Mouse (Mus musculus) bone marrow, adult 2 months (tissue): ENCODE data around the gene Hdac10. TPM values are rescaled to one million over a fixed set of nuclear protein-coding genes. Genes with fewer than 3 reads are reported as not detected.

ENCODE experiments used
- H3K27ac ChIP-seq: fragments of 200-500 bp; 2 replicates; pipeline ENCODE4 v1.5.1; 2012; ENCODE audit warnings: low read depth, mild to moderate bottlenecking, control low read depth, inconsistent platforms, low read length; ENCODE audit not compliant: control insufficient read depth, poor library complexity, insufficient read depth
- H3K4me1 ChIP-seq: fragments of 200-500 bp; 2 replicates; pipeline ENCODE4 v1.6.1; 2011; ENCODE audit warnings: low read length; ENCODE audit not compliant: control insufficient read depth, insufficient read depth
- H3K4me3 ChIP-seq: fragments of 200-500 bp; replicated peaks from 2 replicates; pipeline ENCODE3; 2011; ENCODE audit warnings: mild to moderate bottlenecking, low read depth, low read length, control low read depth; ENCODE audit not compliant: control insufficient read depth
- CTCF ChIP-seq: fragments of 200-500 bp; IDR thresholded peaks from 2 replicates; pipeline ENCODE4 v1.5.1; 2011; ENCODE audit warnings: low read length, control low read depth; ENCODE audit not compliant: control insufficient read depth, insufficient read depth
- POLR2A ChIP-seq: fragments of 200-500 bp; IDR thresholded peaks from 2 replicates; pipeline ENCODE4 v1.6.1; 2011; ENCODE audit warnings: low read depth, mild to moderate bottlenecking, control low read depth, low read length, borderline replicate concordance; ENCODE audit not compliant: control insufficient read depth
- WGBS: fragments of 180-500 bp; shearing (Covaris S2); methylation state at CpG from one replicate; pipeline ENCODE4 v1.1.7; 2018; 5-methylcytosine and 5-hydroxymethylcytosine counted together
- polyA plus RNA-seq: library from polyadenylated mRNA; stranded (reverse); fragments of >200 nt; gene quantifications from 2 replicates; pipeline ENCODE4 v1.2.4, GENCODE M21; 2011; ENCODE audit warnings: low replicate concordance; ENCODE audit not compliant: missing spikeins, insufficient read depth, insufficient read length

Hdac10 gene
- polyA plus RNA-seq, 1 experiment, result 24.3 TPM

DNA sequence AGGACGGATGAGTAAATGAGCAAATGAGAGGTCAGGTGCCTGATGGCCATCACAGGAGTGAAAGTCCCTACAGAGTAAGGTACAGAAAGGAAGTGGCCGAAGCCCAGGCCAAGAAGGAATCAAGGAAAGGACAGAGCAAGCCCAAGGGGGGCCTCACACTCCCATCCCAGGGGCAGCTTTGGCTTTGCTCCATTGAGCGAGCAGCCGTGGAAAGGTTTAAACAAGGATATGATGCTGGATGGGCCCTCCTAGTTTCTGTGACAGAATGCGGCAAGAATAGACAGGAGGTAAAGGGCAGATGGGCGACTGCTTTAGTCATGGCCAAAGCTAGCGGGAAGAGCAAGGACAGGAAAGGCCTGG is 9.5 kb upstream of the Hdac10 start:
- WGBS, result 83% methylated on average over 7 of the region's 7 CpGs
- Histone ChIP-seq H3K4me3 (no peak overlapping the region), H3K4me1 (no peaks in the 10 kb centered on the region), H3K27ac (no peak overlapping the region)
- TF ChIP-seq POLR2A (no peak), CTCF (no peak)

- no peak overlapping the region for H3K27ac ChIP-seq
- H3K4me3 ChIP-seq, result no peak overlapping the region
- TF ChIP-seq POLR2A (no peak), CTCF (no peak)
- WGBS, result 78% methylated on average over 11 of the region's 11 CpGs
- H3K4me1 ChIP-seq, result no peaks in the 10 kb centered on the region; the same call in 1 of the 2 replicates
Observed at GRCm38 (mm10) chr15:89137378-89138045, 9.0 kb upstream of the Hdac10 start.

DNA sequence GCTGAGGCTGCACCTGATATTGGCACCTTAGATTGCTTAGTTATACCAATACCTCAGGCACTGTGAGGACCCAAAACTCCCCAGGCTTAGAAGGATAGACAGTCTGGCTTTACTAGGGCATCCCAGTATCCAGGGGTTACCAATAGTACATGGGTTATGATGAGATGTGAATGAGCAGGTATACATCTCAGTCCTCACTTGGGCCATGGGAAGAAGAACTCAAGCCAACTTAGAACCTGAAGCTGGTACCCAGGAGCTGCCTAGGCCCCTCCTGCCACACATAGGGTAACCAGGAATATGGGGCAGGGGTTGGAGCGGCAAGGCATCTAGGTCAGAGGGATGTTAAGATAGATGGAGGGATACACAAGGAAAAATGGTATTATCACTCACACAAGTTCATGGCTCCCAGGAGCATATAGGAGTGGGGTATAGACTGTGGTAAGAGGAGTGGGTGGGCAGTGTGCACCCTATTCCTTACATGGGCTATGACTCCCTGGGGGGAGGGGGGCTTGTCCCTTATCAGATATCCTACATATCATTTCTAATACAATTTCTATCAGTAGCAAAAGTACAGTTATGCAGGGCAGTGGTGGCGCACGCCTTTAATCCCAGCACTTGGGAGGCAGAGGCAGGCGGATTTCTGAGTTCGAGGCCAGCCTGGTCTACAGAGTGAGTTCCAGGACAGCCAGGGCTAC is 8.1 kb upstream of the Hdac10 start:
- no peak overlapping the region for H3K27ac ChIP-seq
- H3K4me3 ChIP-seq, result no peak overlapping the region
- TF ChIP-seq CTCF, result no peak
- no peak for TF ChIP-seq POLR2A
- WGBS, result 87% methylated on average over 5 of the region's 5 CpGs
- peaks cover 5% of the 10 kb centered on the region for H3K4me1 ChIP-seq

DNA sequence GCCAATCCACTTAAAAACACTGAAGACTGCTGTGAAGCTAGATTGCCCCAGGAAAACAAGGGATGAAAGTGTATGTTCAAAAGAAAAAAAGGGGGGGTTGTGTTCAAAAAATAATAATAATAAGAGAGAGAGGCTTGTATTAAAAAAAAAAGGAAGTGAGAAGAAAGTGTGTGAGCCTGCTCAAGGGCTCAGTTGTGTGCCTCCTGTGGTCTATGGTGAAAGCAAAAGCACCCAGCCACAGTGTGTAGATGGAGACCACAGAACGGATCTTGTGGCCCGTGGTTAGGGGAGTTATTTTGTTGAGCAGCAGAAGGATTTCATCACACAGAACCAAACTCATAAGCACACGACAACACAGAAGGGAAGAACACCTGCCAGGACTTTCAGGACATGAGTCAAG is 2.8 kb upstream of the Hdac10 start:
- Histone ChIP-seq H3K27ac (peak overlapping the region; percentile 34), H3K4me1 (peaks cover 23% of the 10 kb centered on the region), H3K4me3 (no peak overlapping the region)
- 0% methylated on average over 3 of the region's 3 CpGs for WGBS
- TF ChIP-seq POLR2A, result no peak
- TF ChIP-seq CTCF, result no peak

GRCm38 (mm10) chr15:89130245-89130644 is 1.7 kb upstream of the Hdac10 start:
- TF ChIP-seq POLR2A, result no peak
- Histone ChIP-seq H3K4me3 (no peak overlapping the region), H3K4me1 (peaks cover 23% of the 10 kb centered on the region), H3K27ac (no peak overlapping the region)

- Histone ChIP-seq H3K4me3 (no peak overlapping the region), H3K4me1 (peaks cover 23% of the 10 kb centered on the region), H3K27ac (no peak overlapping the region)
- 61% methylated on average over 8 of the region's 8 CpGs for WGBS
- no peak for TF ChIP-seq CTCF
- no peak for TF ChIP-seq POLR2A
Observed at GRCm38 (mm10) chr15:89127364-89127940, 1.0 kb downstream of the Hdac10 start.

DNA sequence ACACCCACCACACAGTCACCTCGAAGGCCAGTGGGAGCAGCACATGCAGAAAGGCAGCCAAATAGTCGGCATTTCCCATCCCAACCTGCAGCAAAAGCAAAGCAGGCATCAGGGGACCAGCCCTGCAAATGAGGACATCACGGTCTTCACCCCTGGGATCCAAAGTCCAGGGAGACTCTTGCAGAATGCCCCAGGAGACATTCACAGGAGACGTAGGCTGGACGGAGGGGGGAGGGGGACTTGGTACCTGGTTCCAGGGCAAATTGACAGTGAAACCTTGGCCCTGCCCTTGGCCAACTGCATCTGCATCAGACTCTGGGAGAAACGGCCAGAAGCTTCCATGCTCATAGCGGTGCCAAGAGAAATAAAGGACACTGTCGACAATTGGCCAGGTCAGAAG is 1.9 kb downstream of the Hdac10 start:
- Histone ChIP-seq H3K27ac (no peak overlapping the region), H3K4me3 (no peak overlapping the region), H3K4me1 (peaks cover 20% of the 10 kb centered on the region)
- TF ChIP-seq CTCF (no peak), POLR2A (no peak)
- 82% methylated on average over 8 of the region's 8 CpGs for WGBS

- TF ChIP-seq CTCF, result no peak
- TF ChIP-seq POLR2A, result no peak
- H3K4me3 ChIP-seq, result no peak overlapping the region
- H3K27ac ChIP-seq, result no peak overlapping the region
- H3K4me1 ChIP-seq, result peaks cover 13% of the 10 kb centered on the region
- 88% methylated on average over 9 of the region's 9 CpGs for WGBS
Observed at GRCm38 (mm10) chr15:89125351-89125750, 3.1 kb downstream of the Hdac10 start.
